22 mouse cellular contexts compared by ENCODE assay signal in genomic region chr10:112882149-112882548, GRCm38 (mm10).
"Had no signal": no experiment of that assay in that cellular context is flagged by ENCODE, and none has a peak within 500 bp of the region (broad histone marks: within the 10 kb centered on the region; RNA-seq: fewer than 3 reads in every experiment).

No protein-coding gene starts in this region.

- H3K4me3 ChIP-seq: gastrocnemius, adult 2 months; heart, embryonic 10.5 days; heart, embryonic 12.5 days; hindbrain, embryonic 10.5 days; hindbrain, embryonic 12.5 days; intestine, embryonic 15.5 days; kidney, embryonic 15.5 days; layer of hippocampus, adult 2 months; left cerebral cortex, adult 2 months; limb, embryonic 10.5 days; limb, embryonic 12.5 days; liver, embryonic 13.5 days; liver, embryonic 15.5 days had no signal

- DNase-seq: gastrocnemius, adult 2 months; gastrocnemius, postnatal 25 days; heart, adult 18-20 months; heart, postnatal 4 days; liver; liver, embryonic 13.5 days had no signal

- H3K27ac ChIP-seq: gastrocnemius, adult 2 months; heart, embryonic 10.5 days; hindbrain, embryonic 10.5 days; hindbrain, embryonic 12.5 days; hindbrain, embryonic 14.5 days; intestine, embryonic 15.5 days; kidney, embryonic 15.5 days; kidney, postnatal 0 days; layer of hippocampus, adult 2 months; left cerebral cortex, adult 2 months; limb, embryonic 10.5 days; limb, embryonic 12.5 days; liver, embryonic 13.5 days; liver, embryonic 15.5 days had no signal

- H3K4me2 ChIP-seq: heart, embryonic 12.5 days; hindbrain, embryonic 12.5 days; hindbrain, embryonic 14.5 days; intestine, embryonic 15.5 days; kidney, embryonic 15.5 days; limb, embryonic 12.5 days; liver, embryonic 11.5 days; liver, embryonic 13.5 days; liver, embryonic 15.5 days had no signal

- ATAC-seq: hindbrain, embryonic 16.5 days; inflammation-experienced regulatory T-cells, adult 6 months had no signal

- H3K27me3 ChIP-seq: heart, embryonic 12.5 days; hindbrain, embryonic 12.5 days; intestine, embryonic 15.5 days; kidney, embryonic 15.5 days; limb, embryonic 12.5 days; liver, embryonic 13.5 days; liver, embryonic 15.5 days had no signal

- H3K4me1 ChIP-seq: heart, embryonic 10.5 days; heart, embryonic 12.5 days; hindbrain, embryonic 10.5 days; intestine, embryonic 15.5 days; kidney, embryonic 15.5 days; limb, embryonic 10.5 days; liver, embryonic 13.5 days; liver, embryonic 15.5 days had no signal

- H3K36me3 ChIP-seq: heart, embryonic 10.5 days; heart, embryonic 12.5 days; hindbrain, embryonic 10.5 days; hindbrain, embryonic 12.5 days; intestine, embryonic 15.5 days; kidney, embryonic 15.5 days; limb, embryonic 10.5 days; limb, embryonic 12.5 days; liver, embryonic 13.5 days; liver, embryonic 15.5 days had no signal

- H3K9ac ChIP-seq: heart, embryonic 12.5 days; hindbrain, embryonic 12.5 days; hindbrain, embryonic 14.5 days; intestine, embryonic 15.5 days; kidney, embryonic 15.5 days; limb, embryonic 12.5 days; liver, embryonic 13.5 days; liver, embryonic 15.5 days had no signal

- H3K9me3 ChIP-seq: heart, embryonic 10.5 days; heart, embryonic 12.5 days; hindbrain, embryonic 10.5 days; hindbrain, embryonic 12.5 days; intestine, embryonic 15.5 days; kidney, embryonic 15.5 days; limb, embryonic 10.5 days; limb, embryonic 12.5 days; liver, embryonic 13.5 days; liver, embryonic 15.5 days had no signal
